Mouse (Mus musculus) hindbrain, embryonic 11.5 days (tissue): Measurements from ENCODE around the gene Dcst1. TPM values are rescaled to one million over a fixed set of nuclear protein-coding genes. Genes with fewer than 3 reads are reported as not detected.

Experiments
- ATAC-seq: fragments of 200-750 bp; cut with Nextera tagmentation; 2 replicates; pipeline ENCODE4 v1.8.0; 2017; ENCODE audit warnings: mild to moderate bottlenecking, moderate TSS enrichment, moderate library complexity; ENCODE audit not compliant: low FRiP score
- DNase-seq: peaks from one replicate; pipeline ENCODE4 v3.0.0-alpha.2; 2015; ENCODE audit warnings: low spot score
- H3K27ac ChIP-seq: fragments of 300-500 bp; sonication (generic); 2 replicates; pipeline ENCODE4 v1.5.1; 2014; ENCODE audit warnings: mild to moderate bottlenecking, low read depth, low read length
- H3K27me3 ChIP-seq: fragments of 300-500 bp; sonication (generic); 2 replicates; pipeline ENCODE4 v1.6.1; 2014; ENCODE audit warnings: mild to moderate bottlenecking, low read length, moderate library complexity, mixed read lengths; ENCODE audit not compliant: control insufficient read depth, insufficient read depth
- H3K36me3 ChIP-seq: fragments of 300-500 bp; sonication (generic); 2 replicates; pipeline ENCODE4 v1.6.1; 2014; ENCODE audit warnings: mild to moderate bottlenecking, low read length, moderate library complexity, mixed read lengths; ENCODE audit not compliant: control insufficient read depth, insufficient read depth
- H3K4me1 ChIP-seq: fragments of 300-500 bp; sonication (generic); replicated peaks from 2 replicates; pipeline ENCODE4 v1.6.1; 2014; ENCODE audit warnings: low read length, mixed read lengths; ENCODE audit not compliant: control insufficient read depth, insufficient read depth
- H3K4me2 ChIP-seq: fragments of 300-500 bp; sonication (generic); replicated peaks from 2 replicates; pipeline ENCODE4 v1.6.1; 2014; ENCODE audit warnings: mild to moderate bottlenecking, low read depth, low read length
- H3K4me3 ChIP-seq: fragments of 300-500 bp; sonication (generic); 2 replicates; pipeline ENCODE4 v1.5.1; 2014; ENCODE audit warnings: low read depth, low read length
- H3K9ac ChIP-seq: fragments of 300-500 bp; sonication (generic); 2 replicates; pipeline ENCODE4 v1.6.1; 2014; ENCODE audit warnings: low read depth, low read length
- H3K9me3 ChIP-seq: fragments of 300-500 bp; sonication (generic); 2 replicates; pipeline ENCODE4 v1.6.1; 2016; ENCODE audit warnings: low read length; ENCODE audit not compliant: control insufficient read depth
- WGBS: fragments of 180-500 bp; shearing (Covaris S2); extraction: QIAGEN DNeasy Blood & Tissue Kit; methylation state at CpG from one replicate; pipeline ENCODE4 v1.1.7; 2014; 5-methylcytosine and 5-hydroxymethylcytosine counted together
- polyA plus RNA-seq: library from polyadenylated mRNA; unstranded; fragments of >200 nt; fragmentation: Nextera tagmentation; extraction: Ambion mirVana; gene quantifications from 2 replicates; pipeline ENCODE4 v1.2.1, GENCODE M21; 2014

The Dcst1 gene
- polyA plus RNA-seq, 1 experiment from 2014 or later = 0.63 TPM

GRCm38 (mm10) chr3:89317246-89317645 is 47.8 kb downstream of the Dcst1 start:
- no peak for ATAC-seq
- DNase-seq = no peak
- Histone ChIP-seq H3K27me3 (peaks cover 46% of the 10 kb centered on the region), H3K36me3 (no peaks in the 10 kb centered on the region), H3K4me1 (peaks cover 31% of the 10 kb centered on the region), H3K4me3 (no peak overlapping the region), H3K27ac (no peak overlapping the region), H3K4me2 (no peak overlapping the region), H3K9ac (no peak overlapping the region), H3K9me3 (no peaks in the 10 kb centered on the region)
- 58% methylated on average over 6 of the region's 6 CpGs for WGBS

- no peak overlapping the region for H3K9ac ChIP-seq
- H3K4me3 ChIP-seq = no peak overlapping the region
- peak; percentile 25; the same call in 1 of the 2 replicates for ATAC-seq
- peaks cover 31% of the 10 kb centered on the region for H3K4me1 ChIP-seq
- no peak overlapping the region for H3K27ac ChIP-seq
- 2% methylated on average over 4 of the region's 4 CpGs for WGBS
- peak; percentile 95 for DNase-seq
- H3K36me3 ChIP-seq = no peaks in the 10 kb centered on the region
- peaks cover 46% of the 10 kb centered on the region for H3K27me3 ChIP-seq
- no peak overlapping the region for H3K4me2 ChIP-seq
- no peaks in the 10 kb centered on the region for H3K9me3 ChIP-seq
Measured at GRCm38 (mm10) chr3:89316833-89317232, 48.2 kb downstream of the Dcst1 start.

- Histone ChIP-seq H3K9me3 (no peaks in the 10 kb centered on the region), H3K27me3 (peaks cover 42% of the 10 kb centered on the region), H3K4me1 (peaks cover 27% of the 10 kb centered on the region), H3K4me2 (peak overlapping the region; percentile 56), H3K4me3 (peak overlapping the region; percentile 27; the same call in 1 of the 2 replicates), H3K36me3 (no peaks in the 10 kb centered on the region), H3K9ac (no peak overlapping the region; the same call in 1 of the 2 replicates), H3K27ac (no peak overlapping the region)
- DNase-seq (peak; percentile 30), ATAC-seq (peak; percentile 1; the same call in 1 of the 2 replicates)
- 11% methylated on average over 40 of the region's 40 CpGs for WGBS
Measured at GRCm38 (mm10) chr3:89315930-89316831, 48.9 kb downstream of the Dcst1 start.

GRCm38 (mm10) chr3:89315195-89315929 is 49.7 kb downstream of the Dcst1 start:
- 7% methylated on average over 26 of the region's 26 CpGs for WGBS
- peaks cover 34% of the 10 kb centered on the region for H3K27me3 ChIP-seq

DNA sequence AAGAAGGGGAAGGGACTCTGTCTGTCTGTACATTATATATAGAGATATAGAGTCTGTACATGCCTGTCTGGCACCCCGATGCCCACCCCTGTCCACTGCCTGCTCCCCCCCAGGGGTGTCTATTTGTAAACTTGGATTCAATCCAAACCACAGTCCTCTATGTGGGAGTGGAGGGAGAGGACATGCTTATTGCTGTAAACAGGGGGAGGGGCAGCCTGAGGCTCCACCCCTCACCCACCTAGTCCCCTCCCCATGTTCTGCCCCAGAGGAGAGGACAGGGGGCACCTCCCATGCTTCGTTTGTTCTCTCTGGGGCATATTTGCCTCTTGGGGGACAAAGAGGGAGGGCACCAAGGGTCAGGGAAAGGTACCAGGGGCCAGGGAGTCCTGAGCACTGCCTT is 50.3 kb downstream of the Dcst1 start:
- WGBS = 51% methylated on average over 2 of the region's 2 CpGs
- Histone ChIP-seq H3K27ac (no peak overlapping the region), H3K9ac (peak overlapping the region; percentile 49; the same call in 1 of the 2 replicates), H3K36me3 (no peaks in the 10 kb centered on the region), H3K27me3 (peaks cover 29% of the 10 kb centered on the region), H3K4me1 (peaks cover 19% of the 10 kb centered on the region), H3K4me3 (no peak overlapping the region), H3K9me3 (no peaks in the 10 kb centered on the region), H3K4me2 (no peak overlapping the region)
- ATAC-seq = 0 out of 2 replicates have a peak, but pooled peaks have one; percentile 8
- DNase-seq = no peak

More at GRCm38 (mm10) chr3:89315195-89315929, 49.7 kb downstream of the Dcst1 start:
- H3K9ac ChIP-seq = peak overlapping the region; percentile 49; the same call in 1 of the 2 replicates
- no peak overlapping the region for H3K27ac ChIP-seq
- no peaks in the 10 kb centered on the region for H3K9me3 ChIP-seq
- ATAC-seq = peak; percentile 42
- H3K4me3 ChIP-seq = peak overlapping the region; percentile 27
- peak overlapping the region; percentile 56 for H3K4me2 ChIP-seq
- H3K4me1 ChIP-seq = peaks cover 19% of the 10 kb centered on the region
- no peaks in the 10 kb centered on the region for H3K36me3 ChIP-seq
- DNase-seq = peak; percentile 93

DNA sequence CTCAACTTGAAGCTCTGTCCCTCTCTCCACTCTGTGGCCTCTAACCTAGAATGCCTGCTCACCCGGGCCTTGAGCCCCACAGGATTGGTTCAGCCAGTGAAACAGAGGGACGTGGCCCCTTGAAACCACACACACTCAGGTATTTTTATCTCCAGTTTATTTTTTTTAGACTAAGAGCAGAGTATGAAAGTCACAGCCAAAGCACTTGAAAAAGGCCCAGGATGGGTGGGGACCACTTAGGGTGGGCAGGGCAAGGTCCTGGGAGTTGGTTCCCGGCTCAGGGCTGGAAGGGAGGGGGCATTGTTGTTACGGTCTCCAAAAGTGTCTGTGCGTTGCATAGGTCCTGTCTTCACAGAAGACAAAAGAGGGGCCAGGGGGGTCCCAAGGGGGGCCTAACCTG is 50.7 kb downstream of the Dcst1 start:
- Histone ChIP-seq H3K27ac (no peak overlapping the region), H3K4me2 (no peak overlapping the region), H3K9ac (no peak overlapping the region), H3K36me3 (no peaks in the 10 kb centered on the region), H3K9me3 (no peaks in the 10 kb centered on the region), H3K4me1 (peaks cover 15% of the 10 kb centered on the region), H3K4me3 (no peak overlapping the region), H3K27me3 (peaks cover 24% of the 10 kb centered on the region)
- ATAC-seq = no peak
- 77% methylated on average over 5 of the region's 5 CpGs for WGBS
- DNase-seq = no peak

- Histone ChIP-seq H3K27me3 (no peaks in the 10 kb centered on the region), H3K9ac (no peak overlapping the region), H3K36me3 (no peaks in the 10 kb centered on the region), H3K4me2 (no peak overlapping the region), H3K9me3 (no peaks in the 10 kb centered on the region), H3K4me1 (no peaks in the 10 kb centered on the region), H3K4me3 (no peak overlapping the region), H3K27ac (no peak overlapping the region)
- ATAC-seq (peak; percentile 68), DNase-seq (peak; percentile 85)
- WGBS = 6% methylated on average over 9 of the region's 9 CpGs
Measured at GRCm38 (mm10) chr3:89308089-89308488, 57.0 kb downstream of the Dcst1 start.

- H3K4me2 ChIP-seq = no peak overlapping the region
- no peak for ATAC-seq
- no peak overlapping the region for H3K9ac ChIP-seq
Measured at GRCm38 (mm10) chr3:89305551-89306325, 59.3 kb downstream of the Dcst1 start.

More at GRCm38 (mm10) chr3:89305551-89306325, 59.3 kb downstream of the Dcst1 start:
- H3K9me3 ChIP-seq = no peaks in the 10 kb centered on the region
- 66% methylated on average over 8 of the region's 8 CpGs for WGBS
- H3K27ac ChIP-seq = no peak overlapping the region
- H3K27me3 ChIP-seq = no peaks in the 10 kb centered on the region
- H3K36me3 ChIP-seq = no peaks in the 10 kb centered on the region
- DNase-seq = no peak
- H3K4me3 ChIP-seq = no peak overlapping the region
- no peaks in the 10 kb centered on the region for H3K4me1 ChIP-seq
